Comparison of ENCODE assay signal across 8 mouse cellular contexts in the genomic region with DNA sequence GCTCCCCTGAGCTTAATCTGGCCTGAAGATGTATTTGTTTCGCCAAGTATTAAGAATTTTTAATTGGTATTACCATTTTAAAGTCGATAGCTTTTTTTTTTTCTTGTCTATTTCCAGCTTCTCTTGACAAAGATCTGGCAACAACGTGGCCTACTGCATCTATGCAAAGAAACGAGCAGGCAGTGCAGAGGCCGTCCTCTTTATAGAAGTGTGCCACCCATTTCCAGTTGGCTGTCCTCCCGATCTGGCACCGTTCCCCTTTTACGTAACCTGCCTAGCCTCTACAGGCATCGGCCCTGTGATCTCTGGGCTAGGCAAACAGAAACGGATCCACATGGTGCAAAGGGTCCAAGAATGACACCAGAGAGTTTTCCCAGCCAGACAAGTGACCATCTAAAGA. TPM values are rescaled to one million over a fixed set of nuclear protein-coding genes. Genes with fewer than 3 reads are reported as not detected.
DNase-seq lines count a peak whose midpoint lies in the region; ATAC-seq and TF ChIP-seq lines count a peak whose summit lies in the region.

No protein-coding gene starts in this region.

- no peak for DNase-seq in limb, embryonic 10.5 days (ENCODE audit: low spot score)
- peak; percentile 88 for DNase-seq in gastrocnemius, postnatal 14 days
- peak; percentile 21 to 73 for DNase-seq in layer of hippocampus, adult 18-20 months (ENCODE audit: low spot score in 2 of 2)
- peak; percentile 63 for DNase-seq in lung, embryonic 14.5 days
- peak; percentile 23 for DNase-seq in right cerebral cortex, postnatal 25 days

- ATAC-seq in limb, embryonic 13.5 days (ENCODE audit: low FRiP score, low read depth) = no peak
- no peak for ATAC-seq in lung, embryonic 14.5 days (ENCODE audit: insufficient read depth)
- ATAC-seq in inflammation-experienced regulatory T-cells, adult 6 months = no peak

- H3K9ac ChIP-seq in limb, embryonic 13.5 days = 0 out of 2 replicates have a peak overlapping the region, but pooled peaks have one; percentile 19
- H3K9ac ChIP-seq in lung, embryonic 14.5 days = no peak overlapping the region

- no peaks in the 10 kb centered on the region for H3K36me3 ChIP-seq in limb, embryonic 13.5 days
- no peaks in the 10 kb centered on the region for H3K36me3 ChIP-seq in limb, embryonic 10.5 days
- H3K36me3 ChIP-seq in lung, embryonic 14.5 days (ENCODE audit: insufficient read depth) = no peaks in the 10 kb centered on the region

- no peak overlapping the region; the same call in 1 of the 2 replicates for H3K4me2 ChIP-seq in limb, embryonic 13.5 days (replicated peaks)
- peak overlapping the region; percentile 83; the same call in 1 of the 2 replicates for H3K4me2 ChIP-seq in lung, embryonic 14.5 days

- H3K4me3 ChIP-seq in limb, embryonic 13.5 days = no peak overlapping the region
- H3K4me3 ChIP-seq in limb, embryonic 10.5 days = no peak overlapping the region
- H3K4me3 ChIP-seq in brown adipose tissue, adult 24 weeks (ENCODE audit: insufficient read depth, low read depth, low read length) = peak overlapping the region; percentile 5; the same call in 1 of the 2 replicates
- H3K4me3 ChIP-seq in lung, embryonic 14.5 days (ENCODE audit: low read depth, low read length) = no peak overlapping the region

- no peak for TF ChIP-seq CTCF in lung, embryonic 14.5 days (IDR thresholded peaks at IDR 0.05; ENCODE audit: low read depth)

- no peaks in the 10 kb centered on the region for H3K9me3 ChIP-seq in limb, embryonic 13.5 days
- H3K9me3 ChIP-seq in limb, embryonic 10.5 days (replicated peaks) = no peaks in the 10 kb centered on the region
- H3K9me3 ChIP-seq in lung, embryonic 14.5 days (ENCODE audit: low read depth, low read length) = no peaks in the 10 kb centered on the region

- WGBS in limb, embryonic 13.5 days = 44% methylated on average over 10 of the region's 10 CpGs
- WGBS in limb, embryonic 10.5 days = 66% methylated on average over 10 of the region's 10 CpGs
- 34% methylated on average over 10 of the region's 10 CpGs for WGBS in lung, embryonic 14.5 days

- H3K27ac ChIP-seq in limb, embryonic 13.5 days = no peak overlapping the region
- H3K27ac ChIP-seq in limb, embryonic 10.5 days = no peak overlapping the region
- H3K27ac ChIP-seq in brown adipose tissue, adult 24 weeks (replicated peaks; ENCODE audit: low read depth, low read length) = no peak overlapping the region
- H3K27ac ChIP-seq in lung, embryonic 14.5 days (ENCODE audit: low read depth) = no peak overlapping the region

- peaks cover 23% of the 10 kb centered on the region for H3K4me1 ChIP-seq in limb, embryonic 13.5 days
- peaks cover 10% of the 10 kb centered on the region for H3K4me1 ChIP-seq in limb, embryonic 10.5 days
- peaks cover 5% of the 10 kb centered on the region; the same call in 1 of the 2 replicates for H3K4me1 ChIP-seq in brown adipose tissue, adult 24 weeks (ENCODE audit: control insufficient read depth, insufficient read depth, insufficient read length, low read length)
- peaks cover 7% of the 10 kb centered on the region; the same call in 1 of the 2 replicates for H3K4me1 ChIP-seq in lung, embryonic 14.5 days (ENCODE audit: insufficient read depth)

- H3K27me3 ChIP-seq in limb, embryonic 13.5 days = no peaks in the 10 kb centered on the region
- no peaks in the 10 kb centered on the region for H3K27me3 ChIP-seq in limb, embryonic 10.5 days (ENCODE audit: low read depth, poor library complexity, severe bottlenecking)
- H3K27me3 ChIP-seq in lung, embryonic 14.5 days (ENCODE audit: insufficient read depth, low read length) = no peaks in the 10 kb centered on the region

- intact Hi-C loops in gastrocnemius, postnatal 14 days (cut with DNase I; ENCODE audit: low total_unique reads) = no loop called here

RNA-seq across cellular contexts. Expression of a gene that starts 1.9 kb away (rescaled TPM):
- 11.3 and 12.6 TPM in 2 replicates for polyA plus RNA-seq in limb, embryonic 13.5 days (2015; fragmentation: Nextera tagmentation; extraction: Ambion mirVana)
- polyA plus RNA-seq in limb, embryonic 10.5 days (2016; fragmentation: Nextera tagmentation; extraction: Ambion mirVana) = 8.3 and 10.0 TPM in 2 replicates
- 28.8 and 29.5 TPM in 2 replicates for polyA plus RNA-seq in brown adipose tissue, adult 24 weeks (2012; ENCODE audit: insufficient read depth, insufficient read length, missing spikeins)
- 10 to 100 TPM; 27.2 to 29.2 TPM for total RNA-seq in gastrocnemius, postnatal 14 days (2021)
- 10 to 100 TPM; 35.2 to 37.4 TPM for total RNA-seq in layer of hippocampus, adult 18-20 months (2021)
- 11.4 and 13.0 TPM in 2 replicates for polyA plus RNA-seq in lung, embryonic 14.5 days (2014; fragmentation: Nextera tagmentation; extraction: Ambion mirVana)
- 10 to 100 TPM; 13.4 to 23.9 (median 14.5) TPM for polyA plus RNA-seq in inflammation-experienced regulatory T-cells, adult 6 months (2017; shearing (Covaris generic))

RNA-seq across cellular contexts. Expression of a gene that starts 41.1 kb away (rescaled TPM):
- polyA plus RNA-seq in limb, embryonic 13.5 days (2015; fragmentation: Nextera tagmentation; extraction: Ambion mirVana) = 17.8 and 20.1 TPM in 2 replicates
- 21.3 and 22.7 TPM in 2 replicates for polyA plus RNA-seq in limb, embryonic 10.5 days (2016; fragmentation: Nextera tagmentation; extraction: Ambion mirVana)
- polyA plus RNA-seq in brown adipose tissue, adult 24 weeks (2012; ENCODE audit: insufficient read depth, insufficient read length, missing spikeins) = 17.0 and 17.7 TPM in 2 replicates
- total RNA-seq in gastrocnemius, postnatal 14 days (2021) = 10 to 100 TPM; 24.6 to 28.1 TPM
- total RNA-seq in layer of hippocampus, adult 18-20 months (2021) = 10 to 100 TPM; 14.6 to 19.6 TPM
- polyA plus RNA-seq in lung, embryonic 14.5 days (2014; fragmentation: Nextera tagmentation; extraction: Ambion mirVana) = 13.1 and 14.5 TPM in 2 replicates
- polyA plus RNA-seq in inflammation-experienced regulatory T-cells, adult 6 months (2017; shearing (Covaris generic)) = 1 to 10 TPM; 2.8 to 3.2 (median 2.9) TPM

RNA-seq across cellular contexts. Expression of a gene that starts 41.2 kb away (rescaled TPM):
- polyA plus RNA-seq in limb, embryonic 13.5 days (2015; fragmentation: Nextera tagmentation; extraction: Ambion mirVana) = 30.5 and 37.3 TPM in 2 replicates
- polyA plus RNA-seq in limb, embryonic 10.5 days (2016; fragmentation: Nextera tagmentation; extraction: Ambion mirVana) = 26.3 and 27.9 TPM in 2 replicates
- polyA plus RNA-seq in brown adipose tissue, adult 24 weeks (2012; ENCODE audit: insufficient read depth, insufficient read length, missing spikeins) = 27.5 and 41.6 TPM in 2 replicates
- total RNA-seq in gastrocnemius, postnatal 14 days (2021) = 10 to 100 TPM in 1 of 2 experiments, 1 to 10 TPM in 1; 7.3 to 10.5 TPM
- 10 to 100 TPM; 33.5 to 35.0 TPM for total RNA-seq in layer of hippocampus, adult 18-20 months (2021)
- 29.4 and 33.3 TPM in 2 replicates for polyA plus RNA-seq in lung, embryonic 14.5 days (2014; fragmentation: Nextera tagmentation; extraction: Ambion mirVana)
- polyA plus RNA-seq in inflammation-experienced regulatory T-cells, adult 6 months (2017; shearing (Covaris generic)) = 10 to 100 TPM; 12.0 to 17.0 (median 14.8) TPM
